Mouse (Mus musculus) T-cell, adult 66 days (primary cell): ENCODE measurements around the gene Pygm. TPM values are rescaled to one million over a fixed set of nuclear protein-coding genes. Genes with fewer than 3 reads are reported as not detected.

Experiments used
- total RNA-seq, 2 experiments: library from RNA; stranded (reverse); gene quantifications; 3 replicates in 1 of 2; 4 replicates in 1 of 2; pipeline ENCODE4 v1.2.4; 2023

The Pygm gene
- 10 to 100 TPM; 21.7 to 40.8 TPM for total RNA-seq

GRCm38 (mm10) chr19:6384128-6384527 is at the start of gene Pygm:
Pygm (plus strand) TSS chr19:6384399.

GRCm38 (mm10) chr19:6334673-6335457 is 49.3 kb upstream of the Pygm start, which contains the start of gene Men1:
Men1 (plus strand) TSS chr19:6334979.

DNA sequence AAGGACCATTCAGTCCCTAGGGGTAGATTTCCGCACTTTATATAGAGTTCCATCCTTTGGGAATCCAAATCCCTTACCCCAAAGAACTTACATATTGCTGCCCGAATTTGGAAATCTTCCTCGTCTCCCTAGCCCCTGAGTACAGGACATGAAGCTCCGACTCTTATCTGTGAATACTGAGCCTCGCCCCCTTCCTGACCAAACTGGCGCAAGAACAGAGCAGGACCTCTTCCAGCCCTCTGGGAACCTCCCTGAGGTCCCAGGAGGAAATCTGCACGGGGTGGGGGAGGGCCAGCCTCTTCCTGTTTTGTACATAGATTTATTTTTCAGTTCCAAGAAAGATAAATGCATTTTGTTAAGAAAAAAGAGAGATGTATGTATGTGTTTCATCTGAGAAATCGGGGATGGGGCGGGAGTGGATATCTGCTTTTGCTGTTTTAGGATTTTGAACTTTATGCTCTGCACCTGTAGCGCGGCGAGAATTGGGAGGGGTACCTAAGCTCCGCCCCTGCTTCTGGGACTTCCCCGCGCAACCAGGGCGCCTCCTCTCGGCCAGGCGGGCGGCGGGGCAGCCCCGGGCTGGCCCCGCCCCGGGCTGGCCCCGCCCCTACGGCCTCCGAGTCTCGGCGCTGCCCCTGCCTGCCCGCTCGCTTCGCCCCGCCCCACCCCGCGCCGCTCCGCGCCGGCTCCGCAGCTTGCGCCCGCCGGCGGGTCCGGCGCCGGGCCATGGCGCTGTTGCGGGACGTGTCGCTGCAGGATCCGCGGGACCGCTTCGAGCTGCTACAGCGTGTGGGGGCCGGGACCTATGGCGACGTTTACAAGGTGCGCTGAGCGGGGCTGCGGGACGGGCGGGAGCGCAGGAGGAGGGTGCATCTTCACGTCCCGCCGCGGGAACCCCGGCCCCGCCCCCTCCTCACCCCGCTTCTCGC is 43.4 kb upstream of the Pygm start, which contains the start of gene Map4k2:
Map4k2 (plus strand) TSS at position 612 of the 929 bp plus-strand sequence.

DNA sequence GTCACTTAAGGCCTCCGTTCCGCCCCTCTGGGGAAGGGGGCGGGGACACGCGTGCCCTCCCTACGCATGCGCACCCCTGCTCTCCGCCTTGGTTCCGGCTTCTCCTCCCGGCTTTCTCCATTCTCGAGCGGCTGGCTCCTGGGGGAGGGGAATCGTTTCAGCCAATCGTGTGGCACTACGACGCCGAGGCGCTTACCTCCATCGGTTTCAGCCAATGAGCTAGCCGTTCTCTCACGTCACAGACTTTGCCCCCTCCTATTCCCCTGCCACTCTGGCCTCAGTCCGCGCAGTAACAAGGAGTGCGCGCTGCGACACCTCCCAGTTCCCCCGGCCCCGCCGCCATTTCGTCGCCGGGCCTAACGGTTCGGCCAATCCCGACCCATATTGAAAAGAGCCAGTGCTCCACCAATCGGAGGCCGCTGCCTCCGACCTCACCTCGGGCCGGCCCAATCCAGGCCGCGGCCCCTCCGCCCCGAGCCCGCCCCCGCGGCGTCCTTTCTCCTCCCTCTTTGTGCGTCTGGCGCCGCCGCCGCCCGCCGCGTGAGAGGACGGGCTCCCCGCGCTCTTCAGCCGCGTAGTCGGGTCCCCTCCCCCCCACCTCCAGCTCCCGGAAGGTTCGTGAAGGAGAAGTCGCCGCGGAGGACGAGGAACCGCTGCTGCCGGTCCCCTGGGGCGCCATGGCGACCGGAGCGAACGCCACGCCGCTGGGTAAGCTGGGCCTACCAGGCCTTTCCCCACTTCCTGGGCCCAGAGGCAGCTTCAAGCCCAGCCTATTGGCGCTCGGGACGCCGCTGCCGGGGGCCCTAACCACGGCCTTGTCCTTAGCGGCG is 20.6 kb upstream of the Pygm start, which contains the start of gene Sf1:
Sf1 (plus strand) TSS at position 280 of the 830 bp plus-strand sequence.

GRCm38 (mm10) chr19:6399285-6400095 is 15.3 kb downstream of the Pygm start, which contains the start of gene Rasgrp2:
Rasgrp2 (plus strand) TSS chr19:6399340.

DNA sequence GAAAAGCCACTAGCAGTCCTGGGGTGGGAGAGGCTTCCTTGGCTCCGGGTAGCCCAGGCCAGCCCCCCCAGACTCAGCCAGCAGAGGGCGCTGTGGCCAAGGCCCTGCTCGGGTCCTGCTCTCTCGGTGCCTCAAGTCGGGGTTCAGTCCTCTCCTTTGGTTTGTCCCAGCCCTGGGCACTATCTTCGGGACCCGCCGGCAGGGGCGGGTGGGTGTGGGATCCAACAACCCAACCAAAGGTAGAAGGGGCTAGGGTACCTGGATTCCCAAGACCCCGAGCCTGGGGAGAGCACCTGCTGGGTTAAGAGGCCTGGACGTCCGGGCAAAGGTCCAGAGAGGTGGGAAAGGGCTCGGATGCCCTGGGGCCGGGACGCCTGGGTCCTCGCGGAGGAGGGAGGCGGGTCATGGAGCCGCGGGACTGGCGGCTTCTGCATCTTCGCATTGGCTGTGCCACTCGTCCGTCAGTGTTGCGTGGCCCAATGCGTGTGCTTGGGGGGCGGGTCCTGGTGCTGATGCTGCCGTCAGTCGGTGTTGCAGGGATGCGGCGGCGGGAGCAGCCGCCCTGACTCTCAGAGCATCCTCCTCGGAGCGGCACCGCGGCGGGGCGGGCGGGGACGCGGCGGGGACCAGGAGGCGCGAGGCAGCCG is 34.2 kb downstream of the Pygm start, which contains the start of gene Nrxn2:
Nrxn2 (plus strand) TSS at position 499 of the 647 bp plus-strand sequence.

Other genes starting within 250 kb of the Pygm start
- gene Batf2, start 243.4 kb upstream of the Pygm start, total RNA-seq: under 1 TPM in 1 of 2 experiments, not detected in 1; 0.95 TPM
- 10 to 100 TPM; 24.3 to 25.9 TPM for gene Arl2, start 242.9 kb upstream of the Pygm start, total RNA-seq
- gene Majin, start 200.0 kb upstream of the Pygm start, total RNA-seq: not detected
- not detected for gene Gpha2, start 158.0 kb upstream of the Pygm start, total RNA-seq
- gene Ppp2r5b, start 148.5 kb upstream of the Pygm start, total RNA-seq: 10 to 100 TPM; 20.3 to 31.1 TPM
- 100 to 1,000 TPM; 171 to 195 TPM for gene Atg2a, start 142.7 kb upstream of the Pygm start, total RNA-seq
- 10 to 100 TPM; 40.0 to 48.7 TPM for gene Ehd1, start 107.7 kb upstream of the Pygm start, total RNA-seq
- 1 to 10 TPM; 5.8 to 7.4 TPM for gene Cdc42bpg, start 77.9 kb upstream of the Pygm start, total RNA-seq
- 10 to 100 TPM; 39.7 to 51.0 TPM for gene Men1, start 49.4 kb upstream of the Pygm start, total RNA-seq
- 100 to 1,000 TPM; 548 to 585 TPM for gene Map4k2, start 43.3 kb upstream of the Pygm start, total RNA-seq
- 1,000 to 10,000 TPM in 1 of 2 experiments, 100 to 1,000 TPM in 1; 947 to 1,030 TPM for gene Sf1, start 20.7 kb upstream of the Pygm start, total RNA-seq
- 100 to 1,000 TPM; 784 to 789 TPM for gene Rasgrp2, start 14.9 kb downstream of the Pygm start, total RNA-seq
- gene Nrxn2, start 34.3 kb downstream of the Pygm start, total RNA-seq: under 1 TPM; 0.15 to 0.55 TPM
- not detected for gene Slc22a12, start 158.6 kb downstream of the Pygm start, total RNA-seq